ENCODE assay signal across 1 mouse cellular context in genomic region chr2:167537476-167538297, GRCm38 (mm10).
TF ChIP-seq lines count a peak whose summit lies in the region.

Gene Snai1, plus strand, starts transcription at chr2:167538195.

TF ChIP-seq in MEL, 35 proteins besides CTCF, POLR2A, EP300 and RAD21 (continued from another document):
- peak; percentile 34; the same call in 1 of the 2 replicates for TF ChIP-seq BHLHE40 (IDR thresholded peaks at IDR 0.05; ENCODE audit: borderline replicate concordance, low read depth, low read length)
- TF ChIP-seq NELFE (IDR thresholded peaks at IDR 0.05; ENCODE audit: low read depth, low read length) = no peak
- TF ChIP-seq CHD2 (IDR thresholded peaks at IDR 0.05; ENCODE audit: low read length) = no peak
- no peak for TF ChIP-seq JUND (IDR thresholded peaks at IDR 0.05; ENCODE audit: low read depth, low read length)
- TF ChIP-seq USF1 (IDR thresholded peaks at IDR 0.05; ENCODE audit: low read depth, low read length) = peak; percentile 86
